Mouse (Mus musculus) forebrain, embryonic 12.5 days (tissue): ENCODE data around the gene Gpx5. TPM values are rescaled to one million over a fixed set of nuclear protein-coding genes. Genes with fewer than 3 reads are reported as not detected.

ENCODE experiments used
- ATAC-seq: fragments of 200-750 bp; cut with Nextera tagmentation; 2 replicates; pipeline ENCODE4 v1.8.0; 2017; ENCODE audit warnings: moderate TSS enrichment; ENCODE audit not compliant: low FRiP score
- H3K27ac ChIP-seq: fragments of 300-500 bp; sonication (generic); 2 replicates; pipeline ENCODE4 v1.5.1; 2016; ENCODE audit warnings: mild to moderate bottlenecking
- H3K27me3 ChIP-seq: fragments of 300-500 bp; sonication (generic); 2 replicates; pipeline ENCODE4 v1.6.1; 2016; ENCODE audit warnings: mild to moderate bottlenecking
- H3K36me3 ChIP-seq: fragments of 300-500 bp; sonication (generic); replicated peaks from 2 replicates; pipeline ENCODE4 v1.6.1; 2016; ENCODE audit warnings: mild to moderate bottlenecking
- H3K4me1 ChIP-seq: fragments of 300-500 bp; sonication (generic); 2 replicates; pipeline ENCODE4 v1.6.1; 2016
- H3K4me2 ChIP-seq: fragments of 300-500 bp; sonication (generic); 2 replicates; pipeline ENCODE4 v1.6.1; 2016; ENCODE audit warnings: mild to moderate bottlenecking, moderate library complexity
- H3K4me3 ChIP-seq: fragments of 300-500 bp; sonication (generic); replicated peaks from 2 replicates; pipeline ENCODE4 v1.5.1; 2016; ENCODE audit warnings: mild to moderate bottlenecking
- H3K9ac ChIP-seq: fragments of 300-500 bp; sonication (generic); 2 replicates; pipeline ENCODE4 v1.6.1; 2016; ENCODE audit warnings: mild to moderate bottlenecking
- H3K9me3 ChIP-seq: fragments of 300-500 bp; sonication (generic); 2 replicates; pipeline ENCODE4 v1.6.1; 2016
- WGBS: fragments of 180-500 bp; shearing (Covaris S2); methylation state at CpG from one replicate; pipeline ENCODE4 v1.1.7; 2016; 5-methylcytosine and 5-hydroxymethylcytosine counted together
- polyA plus RNA-seq: library from polyadenylated mRNA; unstranded; fragments of >200 nt; fragmentation: Nextera tagmentation; extraction: Ambion mirVana; gene quantifications from 2 replicates; pipeline ENCODE4 v1.2.1, GENCODE M21; 2016

The Gpx5 gene
- not detected in 2 replicates for polyA plus RNA-seq

- Histone ChIP-seq H3K27me3 (no peaks in the 10 kb centered on the region), H3K4me1 (no peaks in the 10 kb centered on the region), H3K36me3 (no peaks in the 10 kb centered on the region), H3K4me2 (no peak within 1 kb of the TSS), H3K9ac (no peak within 1 kb of the TSS), H3K9me3 (no peaks in the 10 kb centered on the region), H3K27ac (no peak within 1 kb of the TSS), H3K4me3 (no peak within 1 kb of the TSS)
- ATAC-seq = no peak
- WGBS = 94% methylated on average over 6 of the region's 6 CpGs
Observed at GRCm38 (mm10) chr13:21292631-21293030, at the start of gene Gpx5. TSS of gene Gpx5 (minus strand) at chr13:21292731.

DNA sequence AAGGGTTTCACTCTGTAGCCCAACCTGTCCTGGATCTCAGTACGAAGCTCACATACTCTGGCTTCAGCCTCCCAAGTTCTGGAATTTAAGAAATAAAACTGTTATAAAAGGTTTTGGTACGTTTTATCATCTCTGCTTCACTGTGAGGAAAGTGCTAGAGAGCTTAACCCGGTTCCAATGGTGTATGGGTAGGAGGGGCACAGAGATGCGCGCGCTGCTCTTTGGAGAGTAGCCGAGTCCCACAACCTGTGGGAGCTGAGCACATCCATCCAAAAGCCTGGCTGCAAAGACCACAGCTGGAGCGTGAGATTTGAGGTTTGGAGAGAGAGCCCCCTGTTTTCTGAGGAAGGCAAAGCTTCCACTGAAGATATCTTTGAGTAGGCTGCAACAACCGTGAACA lies 34.9 kb upstream of the Gpx5 start:
- Histone ChIP-seq H3K4me2 (peak overlapping the region; percentile 57), H3K9me3 (no peaks in the 10 kb centered on the region), H3K27ac (no peak overlapping the region), H3K4me1 (peaks cover 6% of the 10 kb centered on the region; the same call in 1 of the 2 replicates), H3K27me3 (peaks cover 8% of the 10 kb centered on the region), H3K36me3 (no peaks in the 10 kb centered on the region), H3K9ac (peak overlapping the region; percentile 22; the same call in 1 of the 2 replicates), H3K4me3 (peak overlapping the region; percentile 44)
- peak; percentile 36; the same call in 1 of the 2 replicates for ATAC-seq
- WGBS = 0% methylated on average over 9 of the region's 9 CpGs

- Histone ChIP-seq H3K4me1 (peaks cover 11% of the 10 kb centered on the region), H3K4me3 (peak overlapping the region; percentile 44), H3K36me3 (no peaks in the 10 kb centered on the region), H3K27me3 (peaks cover 8% of the 10 kb centered on the region), H3K9me3 (no peaks in the 10 kb centered on the region), H3K4me2 (peak overlapping the region; percentile 57), H3K27ac (no peak overlapping the region), H3K9ac (peak overlapping the region; percentile 42)
- ATAC-seq = peak; percentile 72
- 1% methylated on average over 24 of the region's 24 CpGs for WGBS
Observed at GRCm38 (mm10) chr13:21326657-21327211, 34.2 kb upstream of the Gpx5 start.

DNA sequence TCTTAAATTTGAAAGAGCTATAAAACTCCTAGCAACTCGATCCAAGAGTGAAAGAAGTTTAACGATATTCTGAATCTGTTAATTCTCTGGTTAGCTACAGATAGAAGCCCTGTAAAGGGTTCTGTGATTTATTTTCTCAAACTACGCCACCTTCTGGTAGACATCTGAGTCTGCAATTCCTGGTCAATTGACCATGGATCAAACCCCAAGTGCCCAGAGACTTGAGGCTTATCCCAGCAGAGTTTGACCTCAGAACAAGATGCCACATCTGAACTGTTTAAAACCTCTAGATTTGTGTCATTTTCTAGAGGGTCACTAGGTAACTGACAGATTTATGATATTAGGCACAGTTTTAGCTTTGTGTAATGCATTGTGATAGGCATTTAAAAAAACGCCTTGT lies 33.7 kb upstream of the Gpx5 start:
- Histone ChIP-seq H3K9ac (no peak overlapping the region), H3K4me3 (peak overlapping the region; percentile 44; the same call in 1 of the 2 replicates), H3K27ac (no peak overlapping the region), H3K9me3 (no peaks in the 10 kb centered on the region), H3K36me3 (no peaks in the 10 kb centered on the region), H3K4me2 (peak overlapping the region; percentile 57), H3K4me1 (peaks cover 11% of the 10 kb centered on the region), H3K27me3 (peaks cover 8% of the 10 kb centered on the region)
- peak; percentile 6; the same call in 1 of the 2 replicates for ATAC-seq
- WGBS = 8% methylated on average over 4 of the region's 4 CpGs

DNA sequence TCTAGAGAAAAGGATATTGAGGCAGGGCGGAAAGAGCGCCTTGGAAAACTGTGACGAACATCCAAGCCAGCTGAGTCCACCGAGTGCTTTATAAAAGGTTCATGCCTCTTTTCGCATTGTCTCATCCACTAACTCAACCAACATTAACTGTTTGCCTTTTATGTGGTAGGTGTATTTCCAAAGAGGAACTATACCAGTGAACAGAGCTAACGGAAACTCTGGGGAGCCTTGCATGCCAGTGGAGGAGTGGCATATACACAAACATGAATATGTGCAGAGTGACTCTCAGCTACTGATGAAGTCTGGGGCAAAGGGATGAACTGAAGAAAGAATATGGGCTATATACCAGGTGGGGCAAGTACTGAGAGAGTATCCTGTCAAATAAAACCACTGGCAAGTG lies 30.9 kb upstream of the Gpx5 start:
- H3K9ac ChIP-seq = no peak overlapping the region
- no peaks in the 10 kb centered on the region for H3K36me3 ChIP-seq
- ATAC-seq = no peak
- peaks cover 11% of the 10 kb centered on the region for H3K4me1 ChIP-seq
- 70% methylated on average over 6 of the region's 6 CpGs for WGBS
- no peak overlapping the region for H3K27ac ChIP-seq
- H3K9me3 ChIP-seq = no peaks in the 10 kb centered on the region
- no peak overlapping the region for H3K4me3 ChIP-seq
- H3K27me3 ChIP-seq = peaks cover 8% of the 10 kb centered on the region
- H3K4me2 ChIP-seq = 0 out of 2 replicates have a peak overlapping the region, but pooled peaks have one; percentile 43

- 0 out of 2 replicates have a peak overlapping the region, but pooled peaks have one; percentile 13 for H3K9ac ChIP-seq
- H3K36me3 ChIP-seq = no peaks in the 10 kb centered on the region
- 11% methylated on average over 18 of the region's 18 CpGs for WGBS
- no peak; the same call in 1 of the 2 replicates for ATAC-seq
- H3K4me2 ChIP-seq = peak overlapping the region; percentile 43
- H3K4me3 ChIP-seq = peak overlapping the region; percentile 33
- peaks cover 11% of the 10 kb centered on the region for H3K4me1 ChIP-seq
- H3K27ac ChIP-seq = no peak overlapping the region
- peaks cover 8% of the 10 kb centered on the region for H3K27me3 ChIP-seq
- no peaks in the 10 kb centered on the region for H3K9me3 ChIP-seq
Observed at GRCm38 (mm10) chr13:21322509-21323375, 30.2 kb upstream of the Gpx5 start.

DNA sequence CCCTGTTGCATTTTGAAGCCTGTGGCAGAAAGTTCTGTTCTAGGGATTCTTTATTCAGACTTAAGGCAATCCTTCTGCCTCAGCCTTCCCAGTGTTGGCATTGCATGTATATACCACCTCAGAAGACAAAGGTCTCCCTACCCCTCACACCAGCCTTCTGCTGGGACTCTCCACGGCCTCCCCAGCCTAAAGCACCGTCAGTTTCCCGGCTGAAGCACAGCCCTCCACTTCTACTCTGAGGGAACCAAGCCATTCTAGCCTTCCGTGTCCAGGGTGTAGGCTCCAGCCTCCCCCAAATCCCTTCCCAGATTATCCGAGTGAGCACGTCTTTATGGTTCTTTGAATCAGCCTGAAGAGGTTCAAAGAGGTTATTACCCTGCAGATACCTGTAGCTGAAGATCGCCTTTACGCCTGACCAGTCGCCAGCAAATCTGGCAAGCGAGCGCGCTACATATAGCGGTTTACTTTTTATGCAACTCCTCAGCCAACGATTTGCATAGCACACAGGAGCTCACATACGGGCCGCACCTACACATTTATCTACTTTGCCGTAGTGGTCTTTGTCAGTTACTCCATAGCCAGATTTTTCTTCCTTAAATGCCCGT lies 29.5 kb upstream of the Gpx5 start:
- Histone ChIP-seq H3K4me2 (peak overlapping the region; percentile 43), H3K27me3 (peaks cover 8% of the 10 kb centered on the region), H3K9me3 (no peaks in the 10 kb centered on the region), H3K27ac (no peak overlapping the region), H3K4me1 (peaks cover 6% of the 10 kb centered on the region; the same call in 1 of the 2 replicates), H3K36me3 (no peaks in the 10 kb centered on the region), H3K9ac (peak overlapping the region; percentile 13; the same call in 1 of the 2 replicates), H3K4me3 (peak overlapping the region; percentile 33)
- 2% methylated on average over 18 of the region's 18 CpGs for WGBS
- no peak for ATAC-seq

- no peak overlapping the region for H3K9ac ChIP-seq
- 78% methylated on average over 3 of the region's 3 CpGs for WGBS
Observed at GRCm38 (mm10) chr13:21320262-21320661, 27.7 kb upstream of the Gpx5 start.

DNA sequence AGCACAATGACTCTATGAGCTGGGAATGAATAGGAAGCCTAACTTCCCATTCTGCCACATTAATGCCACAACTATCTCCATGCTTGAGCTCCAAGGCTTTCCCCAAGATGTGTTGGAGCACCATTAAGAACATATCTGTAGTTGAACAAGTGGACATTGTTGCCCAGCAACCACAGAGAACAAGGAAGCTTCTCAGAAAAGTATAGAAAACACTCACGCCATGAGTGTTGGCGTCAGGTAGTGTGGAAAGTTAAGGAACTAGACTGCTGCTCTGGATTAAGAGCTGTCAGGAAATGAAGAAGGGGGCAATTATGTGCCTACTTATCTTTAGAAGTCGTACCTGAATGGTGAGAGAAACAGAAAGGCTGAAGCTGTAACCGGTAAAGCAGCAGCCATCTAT lies 21.4 kb upstream of the Gpx5 start:
- Histone ChIP-seq H3K4me2 (no peak overlapping the region), H3K36me3 (no peaks in the 10 kb centered on the region), H3K27me3 (no peaks in the 10 kb centered on the region), H3K9me3 (no peaks in the 10 kb centered on the region), H3K9ac (no peak overlapping the region), H3K4me3 (no peak overlapping the region), H3K27ac (no peak overlapping the region), H3K4me1 (no peaks in the 10 kb centered on the region)
- ATAC-seq = no peak
- 87% methylated on average over 4 of the region's 4 CpGs for WGBS

More at GRCm38 (mm10) chr13:21320262-21320661, 27.7 kb upstream of the Gpx5 start:
- no peak for ATAC-seq
- Histone ChIP-seq H3K4me1 (peaks cover 6% of the 10 kb centered on the region; the same call in 1 of the 2 replicates), H3K4me3 (no peak overlapping the region), H3K4me2 (no peak overlapping the region), H3K9me3 (no peaks in the 10 kb centered on the region), H3K27ac (no peak overlapping the region), H3K36me3 (no peaks in the 10 kb centered on the region), H3K27me3 (peaks cover 8% of the 10 kb centered on the region)

DNA sequence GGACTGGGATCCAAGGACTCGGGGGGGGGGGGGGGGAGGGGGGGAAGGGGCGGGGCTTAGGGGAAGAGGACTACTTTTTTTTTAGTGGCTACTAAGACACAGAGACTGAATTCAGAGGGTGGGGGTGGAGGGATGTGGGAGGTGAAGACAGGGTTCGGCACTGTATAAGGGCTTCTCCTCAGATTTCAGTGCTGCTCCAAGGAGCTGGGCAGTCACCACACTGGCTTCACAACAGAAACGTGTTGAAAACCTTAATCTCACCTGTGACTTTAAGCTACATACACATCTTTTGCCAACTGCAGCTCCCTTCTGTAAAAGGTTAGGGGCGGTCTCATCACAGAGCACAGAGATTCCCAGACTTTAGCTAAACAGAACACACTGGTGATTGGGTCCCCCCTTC lies 20.3 kb upstream of the Gpx5 start:
- Histone ChIP-seq H3K9me3 (no peaks in the 10 kb centered on the region), H3K4me1 (no peaks in the 10 kb centered on the region), H3K27me3 (no peaks in the 10 kb centered on the region), H3K27ac (no peak overlapping the region), H3K36me3 (no peaks in the 10 kb centered on the region), H3K4me2 (no peak overlapping the region), H3K9ac (no peak overlapping the region), H3K4me3 (no peak overlapping the region)
- 34% methylated on average over 5 of the region's 5 CpGs for WGBS
- no peak for ATAC-seq

- Histone ChIP-seq H3K27ac (no peak within 1 kb of the TSS), H3K4me3 (no peak within 1 kb of the TSS), H3K4me2 (no peak within 1 kb of the TSS), H3K9me3 (no peaks in the 10 kb centered on the region), H3K9ac (no peak within 1 kb of the TSS), H3K27me3 (no peaks in the 10 kb centered on the region), H3K4me1 (no peaks in the 10 kb centered on the region), H3K36me3 (no peaks in the 10 kb centered on the region)
- no peak for ATAC-seq
- WGBS = 23% methylated on average over 3 of the region's 3 CpGs
Observed at GRCm38 (mm10) chr13:21311926-21312325, 19.4 kb upstream of the Gpx5 start, which contains the start of gene Gpx6. TSS of gene Gpx6 (plus strand) at chr13:21312125.

DNA sequence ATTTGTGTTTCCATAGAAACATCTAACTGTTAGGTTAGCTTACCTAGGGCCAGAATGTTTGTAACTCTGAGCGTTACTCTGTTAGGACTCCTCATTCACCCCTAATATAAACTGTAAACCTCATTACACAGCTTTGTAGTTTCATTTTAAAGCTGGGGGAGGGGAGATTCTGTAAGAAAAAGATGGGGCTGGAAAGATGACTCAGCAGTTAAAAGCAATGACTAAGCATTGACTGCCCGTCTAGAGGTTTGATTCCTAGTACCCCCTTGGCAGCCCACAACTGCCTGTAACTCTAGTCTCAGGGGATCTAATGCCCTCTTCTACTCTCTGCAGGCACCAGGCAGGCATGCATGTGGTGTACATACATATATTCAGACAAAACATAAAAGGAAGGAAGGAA lies 17.3 kb upstream of the Gpx5 start:
- 64% methylated on average over 2 of the region's 2 CpGs for WGBS
- Histone ChIP-seq H3K27ac (no peak overlapping the region), H3K36me3 (no peaks in the 10 kb centered on the region), H3K4me3 (no peak overlapping the region), H3K4me1 (no peaks in the 10 kb centered on the region), H3K9ac (no peak overlapping the region), H3K9me3 (no peaks in the 10 kb centered on the region), H3K4me2 (no peak overlapping the region), H3K27me3 (no peaks in the 10 kb centered on the region)
- no peak for ATAC-seq
